Mouse (Mus musculus) midbrain, postnatal 0 days (tissue): ENCODE measurements around the gene Prr36. TPM values are rescaled to one million over a fixed set of nuclear protein-coding genes. Genes with fewer than 3 reads are reported as not detected.

Experiments used
- ATAC-seq: fragments of 200-750 bp; cut with Nextera tagmentation; 2 replicates; pipeline ENCODE4 v1.8.0; 2017; ENCODE audit warnings: moderate number of reproducible peaks, mild to moderate bottlenecking, moderate TSS enrichment, moderate library complexity; ENCODE audit not compliant: low FRiP score
- DNase-seq: peaks from one replicate; pipeline ENCODE4 v3.0.0-alpha.2; 2015; ENCODE audit warnings: low spot score
- H3K27ac ChIP-seq: fragments of 300-500 bp; sonication (generic); 2 replicates; pipeline ENCODE4 v1.5.1; 2014; ENCODE audit warnings: low read depth, mild to moderate bottlenecking, low read length, mixed read lengths
- H3K27me3 ChIP-seq: fragments of 300-500 bp; sonication (generic); 2 replicates; pipeline ENCODE4 v1.6.1; 2014; ENCODE audit warnings: low read length, control low read depth, mixed read lengths; ENCODE audit not compliant: insufficient read depth
- H3K36me3 ChIP-seq: fragments of 300-500 bp; sonication (generic); 2 replicates; pipeline ENCODE4 v1.6.1; 2014; ENCODE audit warnings: low read length, control low read depth, mixed read lengths; ENCODE audit not compliant: insufficient read depth
- H3K4me1 ChIP-seq: fragments of 300-500 bp; sonication (generic); 2 replicates; pipeline ENCODE4 v1.6.1; 2014; ENCODE audit warnings: mild to moderate bottlenecking, control low read depth, antibody characterized with exemption, low read length, mixed read lengths; ENCODE audit not compliant: insufficient read depth
- H3K4me2 ChIP-seq: fragments of 300-500 bp; sonication (generic); 2 replicates; pipeline ENCODE4 v1.6.1; 2014; ENCODE audit warnings: low read depth, mild to moderate bottlenecking, low read length, mixed read lengths; ENCODE audit not compliant: poor library complexity, severe bottlenecking
- H3K4me3 ChIP-seq: fragments of 300-500 bp; sonication (generic); 2 replicates; pipeline ENCODE4 v1.5.1; 2014; ENCODE audit warnings: low read depth, mild to moderate bottlenecking, low read length, moderate library complexity
- H3K9ac ChIP-seq: fragments of 300-500 bp; sonication (generic); replicated peaks from 2 replicates; pipeline ENCODE4 v1.6.1; 2014; ENCODE audit warnings: mild to moderate bottlenecking, low read length, moderate library complexity, mixed read lengths; ENCODE audit not compliant: poor library complexity, severe bottlenecking
- H3K9me3 ChIP-seq: fragments of 300-500 bp; sonication (generic); 2 replicates; pipeline ENCODE4 v1.6.1; 2016; ENCODE audit warnings: low read length, control low read depth
- CTCF ChIP-seq: IDR thresholded peaks from 2 replicates; pipeline ENCODE4 v1.5.1; 2016; ENCODE audit warnings: antibody characterized with exemption, mild to moderate bottlenecking
- WGBS: fragments of 180-500 bp; shearing (Covaris S2); extraction: QIAGEN DNeasy Blood & Tissue Kit; methylation state at CpG from one replicate; pipeline ENCODE4 v1.1.7; 2014; 5-methylcytosine and 5-hydroxymethylcytosine counted together
- polyA plus RNA-seq: library from polyadenylated mRNA; unstranded; fragments of >200 nt; fragmentation: Nextera tagmentation; extraction: Ambion mirVana; gene quantifications from 2 replicates; pipeline ENCODE4 v1.2.1, GENCODE M21; 2015
- total RNA-seq: library from RNA; depleted of rRNA; stranded (reverse); fragments of >200 nt; gene quantifications from 2 replicates; pipeline ENCODE4 v1.2.3, GENCODE M21; 2014; rRNA removed

Gene Prr36
- total RNA-seq = 17.9 and 19.4 TPM in 2 replicates
- 28.1 and 33.1 TPM in 2 replicates for polyA plus RNA-seq

DNA sequence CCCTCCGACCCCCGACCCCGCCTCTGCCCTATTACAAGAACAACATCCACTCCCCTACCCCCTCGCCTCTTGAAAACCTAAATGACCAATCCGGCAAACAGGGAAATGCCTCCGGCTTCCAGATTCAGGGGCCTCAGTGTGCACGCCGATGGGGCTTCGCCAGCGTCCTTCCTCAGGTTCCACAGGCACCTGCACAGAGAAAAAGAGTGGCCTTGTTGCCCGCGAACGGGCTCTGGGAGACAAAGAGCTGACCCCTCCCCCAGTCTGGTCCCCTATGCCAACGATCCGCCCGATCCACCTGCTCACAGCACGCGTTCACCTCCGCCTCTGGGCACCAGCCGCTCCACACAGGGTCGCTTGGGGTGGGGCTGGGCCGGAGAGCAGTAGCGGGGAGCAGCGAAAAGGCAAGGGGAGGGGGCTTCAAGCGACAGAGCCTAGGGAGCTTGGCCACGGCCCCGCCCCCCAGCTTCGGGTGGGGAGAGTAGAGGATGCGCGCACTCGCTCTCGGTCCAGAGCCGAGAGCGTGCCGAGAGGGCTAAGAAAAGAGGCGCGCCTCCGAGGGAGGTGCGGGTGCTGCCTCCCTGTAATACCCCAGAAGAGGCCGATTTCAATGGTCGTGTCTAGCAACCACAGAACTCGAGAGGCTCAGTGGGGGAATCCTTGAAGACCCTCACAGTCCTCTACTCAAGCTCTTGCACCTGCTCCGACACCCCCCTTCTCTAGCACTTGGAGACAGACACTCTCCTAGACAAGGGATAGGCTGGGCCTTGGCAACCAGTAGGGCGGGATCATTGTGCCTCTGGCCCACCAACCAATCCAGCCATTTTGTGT is at the start of gene Prr36:
Gene Prr36 (minus strand): TSS at position 669 of the 831 bp plus-strand sequence.
- ATAC-seq (peak; percentile 91), DNase-seq (peak; percentile 94)
- Histone ChIP-seq H3K4me2 (peak within 1 kb of the TSS; percentile 97), H3K27ac (peak within 1 kb of the TSS; percentile 98), H3K9me3 (no peaks in the 10 kb centered on the region), H3K27me3 (no peaks in the 10 kb centered on the region), H3K4me1 (peaks cover 16% of the 10 kb centered on the region; the same call in 1 of the 2 replicates), H3K36me3 (no peaks in the 10 kb centered on the region), H3K4me3 (peak within 1 kb of the TSS; percentile 70), H3K9ac (peak within 1 kb of the TSS; percentile 91)
- TF ChIP-seq CTCF = no peak; the same call in 1 of the 2 replicates
- 1% methylated on average over 44 of the region's 44 CpGs for WGBS

DNA sequence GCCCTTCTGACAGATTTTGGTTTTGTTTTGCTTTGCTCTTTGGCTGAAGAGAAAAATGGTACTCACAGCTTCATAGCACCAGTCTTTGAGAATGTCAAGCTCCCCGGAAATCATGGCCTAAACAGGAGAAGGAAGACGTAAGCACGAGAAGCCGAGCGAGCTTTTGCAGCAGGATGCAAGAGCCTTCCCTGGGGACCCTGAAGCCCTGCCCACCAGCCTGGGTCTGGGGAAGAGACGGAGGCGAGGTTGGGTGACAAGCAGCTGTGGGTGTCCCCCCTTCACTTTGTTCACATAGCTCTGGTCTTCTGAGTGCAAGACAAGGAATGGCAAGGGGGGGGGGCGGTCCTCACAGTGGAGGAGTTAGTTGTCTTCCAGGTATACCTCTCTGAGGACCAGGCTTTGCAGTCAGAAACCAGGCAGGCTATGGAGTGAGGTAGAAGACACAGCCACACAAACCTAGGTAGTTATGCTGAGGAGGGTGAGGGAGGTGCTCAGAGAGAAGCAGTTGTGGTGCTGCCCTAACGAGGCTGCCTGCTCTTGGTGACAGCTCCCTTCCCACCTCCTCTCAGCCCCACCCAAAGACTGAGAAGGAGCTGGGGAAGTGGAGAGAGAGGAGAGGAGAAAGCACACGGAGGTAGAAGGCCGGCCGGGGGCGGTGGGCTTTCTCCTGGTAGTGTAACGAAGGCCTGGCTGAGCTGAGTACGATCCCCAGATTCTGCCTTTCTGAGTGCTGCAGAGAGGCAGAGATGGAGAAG is 48.1 kb upstream of the Prr36 start:
- Histone ChIP-seq H3K9me3 (no peaks in the 10 kb centered on the region), H3K4me2 (no peak overlapping the region), H3K27me3 (no peaks in the 10 kb centered on the region), H3K27ac (no peak overlapping the region), H3K4me3 (no peak overlapping the region), H3K36me3 (peaks cover 81% of the 10 kb centered on the region), H3K4me1 (no peaks in the 10 kb centered on the region), H3K9ac (no peak overlapping the region)
- WGBS = 93% methylated on average over 15 of the region's 15 CpGs
- no peak for DNase-seq
- ATAC-seq = no peak
- TF ChIP-seq CTCF = no peak

DNA sequence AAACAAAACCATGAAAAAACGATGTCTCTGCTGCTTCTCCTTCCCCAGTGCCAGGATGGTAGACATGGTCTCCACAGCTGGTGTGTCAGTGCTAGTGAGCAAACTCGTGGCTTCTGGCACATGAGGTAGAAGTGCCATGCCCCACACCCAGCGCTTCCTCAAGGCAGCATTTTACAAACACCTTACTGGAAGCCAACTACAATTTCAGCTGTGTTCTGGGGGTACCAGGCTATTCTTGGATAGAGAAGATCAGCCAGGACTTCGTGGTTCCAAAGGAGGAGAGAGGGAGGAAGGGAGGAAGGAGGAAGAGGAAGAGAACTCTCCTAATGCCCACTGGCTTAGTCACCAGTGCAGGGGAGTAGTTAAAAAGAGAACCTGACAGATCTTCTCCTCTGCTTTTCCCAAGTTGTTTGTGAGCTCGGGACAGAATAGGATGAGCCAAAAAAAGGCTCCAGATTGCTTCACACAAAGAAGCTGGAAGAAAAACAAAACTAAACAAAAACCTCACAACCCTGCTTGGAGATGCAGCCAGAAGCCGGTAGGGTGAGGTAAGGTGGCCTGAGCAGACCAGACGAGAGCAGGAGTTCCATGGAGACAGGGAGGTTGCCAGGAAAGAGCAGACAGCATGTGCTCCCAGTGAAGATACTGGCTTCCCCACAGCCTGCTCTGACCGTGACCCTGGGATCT is 46.0 kb upstream of the Prr36 start:
- DNase-seq = no peak
- H3K9me3 ChIP-seq = no peaks in the 10 kb centered on the region
- no peaks in the 10 kb centered on the region for H3K4me1 ChIP-seq
- no peaks in the 10 kb centered on the region for H3K27me3 ChIP-seq
- no peak overlapping the region for H3K9ac ChIP-seq
- no peak overlapping the region for H3K4me2 ChIP-seq
- H3K36me3 ChIP-seq = peaks cover 70% of the 10 kb centered on the region
- TF ChIP-seq CTCF = no peak
- no peak overlapping the region for H3K27ac ChIP-seq
- H3K4me3 ChIP-seq = no peak overlapping the region
- no peak for ATAC-seq
- 91% methylated on average over 8 of the region's 8 CpGs for WGBS

DNA sequence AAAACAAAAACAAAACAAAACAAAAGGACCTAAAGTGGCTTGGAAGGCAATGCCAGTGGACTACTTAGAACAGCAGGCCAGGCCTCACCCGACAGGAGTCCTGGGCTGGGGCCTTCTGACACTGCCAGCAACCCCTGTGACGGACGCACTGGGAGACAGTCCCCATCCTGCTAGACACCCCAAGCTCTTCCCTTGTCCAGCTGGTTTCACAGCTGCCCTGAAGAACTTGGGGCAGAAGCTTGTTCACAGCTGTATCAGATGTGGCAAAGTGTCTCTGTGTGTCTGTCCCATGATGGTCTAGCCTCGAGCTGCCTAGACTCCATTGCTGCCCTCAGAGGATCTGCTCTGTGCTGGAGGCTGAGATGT is 42.5 kb upstream of the Prr36 start:
- Histone ChIP-seq H3K4me1 (peaks cover 10% of the 10 kb centered on the region), H3K9ac (0 out of 2 replicates have a peak overlapping the region, but pooled peaks have one; percentile 78), H3K9me3 (no peaks in the 10 kb centered on the region), H3K36me3 (peaks cover 52% of the 10 kb centered on the region), H3K4me2 (no peak overlapping the region), H3K27ac (peak overlapping the region; percentile 95), H3K4me3 (no peak overlapping the region), H3K27me3 (no peaks in the 10 kb centered on the region)
- ATAC-seq (no peak), DNase-seq (no peak)
- TF ChIP-seq CTCF = no peak
- WGBS = 85% methylated on average over 4 of the region's 4 CpGs

DNA sequence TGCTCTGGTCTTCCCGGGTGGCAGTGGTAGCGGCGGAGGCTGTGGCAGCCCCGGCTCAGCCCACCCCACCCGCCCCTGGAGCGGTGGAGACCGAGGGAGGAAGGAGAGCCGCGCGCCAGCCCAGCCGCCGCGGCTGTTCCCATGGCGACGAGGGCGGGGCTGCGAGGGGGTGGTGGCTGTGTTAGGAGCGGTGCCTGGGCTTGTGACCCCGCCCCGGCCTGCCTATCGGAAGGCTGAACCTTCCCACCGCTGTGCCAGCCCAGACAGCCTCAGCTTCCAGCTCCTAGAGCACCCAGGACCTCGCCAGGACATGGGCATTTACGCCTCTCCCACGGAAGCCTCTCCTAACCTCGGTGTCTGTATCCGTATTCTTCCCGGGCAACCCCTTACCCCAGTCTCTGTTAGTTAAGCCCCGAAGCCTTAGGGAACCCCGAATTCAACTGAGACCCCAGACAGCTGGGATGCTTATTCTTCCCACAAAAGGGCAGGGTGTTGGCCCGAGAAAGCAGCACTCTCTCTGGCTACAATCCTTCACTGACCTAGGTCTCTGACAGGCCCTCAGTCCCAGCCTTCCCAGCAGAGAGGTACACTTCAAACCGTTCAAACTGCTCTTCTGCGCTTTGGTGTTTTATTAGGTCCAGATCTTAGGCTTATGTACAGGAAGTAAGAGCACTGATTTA is 42.0 kb upstream of the Prr36 start, which contains the start of gene Ctxn1:
Gene Ctxn1 (minus strand): TSS at position 150 of the 680 bp plus-strand sequence.
- Histone ChIP-seq H3K27me3 (no peaks in the 10 kb centered on the region), H3K9ac (peak within 1 kb of the TSS; percentile 78), H3K9me3 (no peaks in the 10 kb centered on the region), H3K4me1 (peaks cover 10% of the 10 kb centered on the region), H3K36me3 (peaks cover 54% of the 10 kb centered on the region), H3K4me2 (peak within 1 kb of the TSS; percentile 77), H3K27ac (peak within 1 kb of the TSS; percentile 95), H3K4me3 (peak within 1 kb of the TSS; percentile 76)
- ATAC-seq (peak; percentile 89), DNase-seq (peak; percentile 95)
- WGBS = 9% methylated on average over 21 of the region's 33 CpGs
- no peak for TF ChIP-seq CTCF
